Mouse (Mus musculus) forebrain, embryonic 16.5 days (tissue): ENCODE results near the gene Abr. TPM values are rescaled to one million over a fixed set of nuclear protein-coding genes. Genes with fewer than 3 reads are reported as not detected.

ENCODE experiments used
- ATAC-seq: fragments of 200-750 bp; cut with Nextera tagmentation; 2 replicates; pipeline ENCODE4 v1.8.0; 2017; ENCODE audit warnings: mild to moderate bottlenecking, moderate library complexity
- H3K27ac ChIP-seq: fragments of 300-500 bp; sonication (generic); 2 replicates; pipeline ENCODE4 v1.5.1; 2014; ENCODE audit warnings: low read length, control low read depth
- H3K27me3 ChIP-seq: fragments of 300-500 bp; sonication (generic); replicated peaks from 2 replicates; pipeline ENCODE4 v1.6.1; 2014; ENCODE audit warnings: low read length; ENCODE audit not compliant: control insufficient read depth, insufficient read depth
- H3K36me3 ChIP-seq: fragments of 300-500 bp; sonication (generic); 2 replicates; pipeline ENCODE4 v1.6.1; 2014; ENCODE audit not compliant: control insufficient read depth, insufficient read depth
- H3K4me1 ChIP-seq: fragments of 300-500 bp; sonication (generic); replicated peaks from 2 replicates; pipeline ENCODE4 v1.6.1; 2014; ENCODE audit warnings: low read length; ENCODE audit not compliant: control insufficient read depth, insufficient read depth
- H3K4me2 ChIP-seq: fragments of 300-500 bp; sonication (generic); 2 replicates; pipeline ENCODE4 v1.6.1; 2014; ENCODE audit warnings: mild to moderate bottlenecking, low read length, control low read depth
- H3K4me3 ChIP-seq: fragments of 300-500 bp; sonication (generic); replicated peaks from 2 replicates; pipeline ENCODE4 v1.5.1; 2014; ENCODE audit warnings: mild to moderate bottlenecking, low read length, control low read depth
- H3K9ac ChIP-seq: fragments of 300-500 bp; sonication (generic); replicated peaks from 2 replicates; pipeline ENCODE4 v1.6.1; 2014; ENCODE audit warnings: low read depth, low read length, control low read depth
- H3K9me3 ChIP-seq: fragments of 300-500 bp; sonication (generic); 2 replicates; pipeline ENCODE4 v1.6.1; 2016; ENCODE audit warnings: low read length; ENCODE audit not compliant: control insufficient read depth
- WGBS: fragments of 180-500 bp; shearing (Covaris S2); extraction: QIAGEN DNeasy Blood & Tissue Kit; methylation state at CpG from one replicate; pipeline ENCODE4 v1.1.7; 2014; 5-methylcytosine and 5-hydroxymethylcytosine counted together
- polyA plus RNA-seq: library from polyadenylated mRNA; unstranded; fragments of >200 nt; fragmentation: Nextera tagmentation; extraction: Ambion mirVana; gene quantifications from 2 replicates; pipeline ENCODE4 v1.2.1, GENCODE M21; 2015

Gene Abr
- polyA plus RNA-seq, 1 experiment from 2014 or later, result 121 TPM

DNA sequence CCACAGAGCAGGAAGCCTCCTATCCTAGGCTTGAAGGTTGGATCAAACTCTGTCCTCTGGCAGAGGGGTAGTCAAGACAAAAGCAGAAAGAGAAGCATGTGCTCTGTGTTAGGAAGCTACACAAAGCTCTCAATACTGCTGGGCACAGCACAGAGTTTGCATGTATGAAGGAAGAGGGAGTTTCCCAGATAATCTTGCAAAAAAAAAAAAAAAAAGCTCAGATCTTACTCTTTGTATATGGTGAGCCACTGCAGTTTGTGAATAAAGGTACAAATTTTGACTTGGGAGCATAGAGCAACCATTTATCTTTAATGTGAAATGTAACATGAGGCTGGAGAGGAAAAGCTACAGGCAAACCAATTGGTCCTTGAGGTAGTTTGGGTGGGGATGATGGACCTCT lies 11.2 kb downstream of the Abr start:
- H3K4me1 ChIP-seq, result peaks cover 13% of the 10 kb centered on the region
- no peak overlapping the region for H3K4me2 ChIP-seq
- no peak for ATAC-seq
- H3K27ac ChIP-seq, result no peak overlapping the region
- no peaks in the 10 kb centered on the region for H3K36me3 ChIP-seq
- H3K4me3 ChIP-seq, result no peak overlapping the region
- H3K9me3 ChIP-seq, result no peaks in the 10 kb centered on the region
- H3K9ac ChIP-seq, result no peak overlapping the region
- no peaks in the 10 kb centered on the region for H3K27me3 ChIP-seq

- 6% methylated on average over 9 of the region's 9 CpGs for WGBS
- no peak overlapping the region for H3K4me2 ChIP-seq
- H3K27ac ChIP-seq, result no peak overlapping the region
- H3K4me3 ChIP-seq, result no peak overlapping the region
- H3K27me3 ChIP-seq, result no peaks in the 10 kb centered on the region
- no peaks in the 10 kb centered on the region for H3K4me1 ChIP-seq
- no peak overlapping the region for H3K9ac ChIP-seq
- H3K9me3 ChIP-seq, result no peaks in the 10 kb centered on the region
- ATAC-seq, result no peak
- no peaks in the 10 kb centered on the region for H3K36me3 ChIP-seq
These were observed 15.6 kb downstream of the Abr start for GRCm38 (mm10) chr11:76606521-76606920.

GRCm38 (mm10) chr11:76599219-76599618 lies 22.9 kb downstream of the Abr start:
- Histone ChIP-seq H3K36me3 (no peaks in the 10 kb centered on the region), H3K9ac (no peak overlapping the region), H3K4me2 (no peak overlapping the region), H3K27ac (no peak overlapping the region), H3K4me3 (no peak overlapping the region), H3K9me3 (no peaks in the 10 kb centered on the region), H3K4me1 (no peaks in the 10 kb centered on the region), H3K27me3 (no peaks in the 10 kb centered on the region)
- 17% methylated on average over 2 of the region's 2 CpGs for WGBS
- no peak for ATAC-seq

GRCm38 (mm10) chr11:76598757-76599156 lies 23.4 kb downstream of the Abr start:
- Histone ChIP-seq H3K36me3 (no peaks in the 10 kb centered on the region), H3K27me3 (no peaks in the 10 kb centered on the region), H3K9me3 (no peaks in the 10 kb centered on the region), H3K27ac (no peak overlapping the region), H3K9ac (no peak overlapping the region), H3K4me1 (no peaks in the 10 kb centered on the region), H3K4me3 (no peak overlapping the region), H3K4me2 (no peak overlapping the region)
- ATAC-seq, result no peak
- 60% methylated on average over 5 of the region's 5 CpGs for WGBS

DNA sequence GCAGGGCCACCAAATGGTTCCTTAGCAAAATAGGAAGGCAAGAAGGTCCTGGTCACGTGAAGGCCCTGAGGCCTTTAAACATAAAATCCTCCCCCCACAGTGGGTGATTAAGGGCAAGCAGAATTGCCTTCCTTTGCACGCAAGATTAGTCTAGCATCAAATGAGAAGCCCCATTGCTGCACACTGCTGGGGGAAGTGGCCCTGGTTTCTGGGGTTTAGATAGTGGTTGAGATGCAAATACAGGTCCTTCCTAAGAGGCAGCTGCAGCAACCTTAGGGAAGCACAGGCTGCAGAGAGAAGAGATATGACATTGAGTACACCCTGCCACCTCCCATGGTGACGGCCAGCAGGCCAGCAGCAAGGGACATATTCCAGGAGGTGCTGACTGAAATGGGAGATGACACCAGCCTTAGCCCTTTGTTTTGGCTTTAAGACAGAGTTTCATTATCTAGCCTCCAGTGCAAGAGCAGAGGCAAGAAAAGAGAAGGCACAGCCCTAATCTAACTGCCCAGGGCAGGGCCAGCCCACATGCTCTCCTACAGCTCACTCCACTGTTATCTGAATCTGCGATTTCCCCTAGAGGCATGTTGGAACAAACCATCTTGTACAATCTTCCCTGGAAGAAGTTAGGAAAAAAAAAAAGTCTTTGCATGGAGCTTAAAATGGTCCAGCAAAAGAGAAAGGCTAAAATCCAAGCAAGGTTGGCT lies 28.3 kb downstream of the Abr start:
- H3K27ac ChIP-seq, result no peak overlapping the region

DNA sequence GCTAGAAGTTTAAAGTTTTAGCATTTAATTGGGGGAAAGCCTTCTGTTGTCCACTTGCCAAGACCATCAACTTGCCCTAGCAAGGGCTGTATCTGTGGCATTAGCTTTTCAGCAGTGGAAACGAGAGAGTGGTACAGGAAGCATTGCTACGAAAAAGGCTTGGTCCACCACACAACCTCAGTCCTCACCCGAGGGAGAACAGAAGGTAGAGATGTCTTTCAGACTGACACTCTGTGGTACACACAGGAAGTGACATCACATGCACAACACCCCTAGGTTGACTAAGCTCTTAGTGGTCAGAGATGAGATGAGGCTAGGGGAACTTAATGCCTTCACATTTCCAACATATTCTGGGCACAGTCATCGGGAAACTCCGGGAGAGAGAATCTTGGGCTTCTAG lies 32.4 kb downstream of the Abr start:
- Histone ChIP-seq H3K9me3 (no peaks in the 10 kb centered on the region), H3K9ac (no peak overlapping the region), H3K36me3 (no peaks in the 10 kb centered on the region), H3K27ac (no peak overlapping the region), H3K27me3 (no peaks in the 10 kb centered on the region), H3K4me2 (no peak overlapping the region), H3K4me3 (no peak overlapping the region), H3K4me1 (no peaks in the 10 kb centered on the region)
- WGBS, result 90% methylated on average over 5 of the region's 5 CpGs
- no peak for ATAC-seq

More for the DNA sequence above, 28.3 kb downstream of the Abr start:
- H3K9me3 ChIP-seq, result no peaks in the 10 kb centered on the region
- WGBS, result 70% methylated on average over 4 of the region's 4 CpGs
- H3K4me2 ChIP-seq, result no peak overlapping the region
- no peak overlapping the region for H3K9ac ChIP-seq
- ATAC-seq, result no peak
- H3K4me3 ChIP-seq, result no peak overlapping the region
- H3K36me3 ChIP-seq, result no peaks in the 10 kb centered on the region
- H3K4me1 ChIP-seq, result no peaks in the 10 kb centered on the region
- H3K27me3 ChIP-seq, result no peaks in the 10 kb centered on the region

DNA sequence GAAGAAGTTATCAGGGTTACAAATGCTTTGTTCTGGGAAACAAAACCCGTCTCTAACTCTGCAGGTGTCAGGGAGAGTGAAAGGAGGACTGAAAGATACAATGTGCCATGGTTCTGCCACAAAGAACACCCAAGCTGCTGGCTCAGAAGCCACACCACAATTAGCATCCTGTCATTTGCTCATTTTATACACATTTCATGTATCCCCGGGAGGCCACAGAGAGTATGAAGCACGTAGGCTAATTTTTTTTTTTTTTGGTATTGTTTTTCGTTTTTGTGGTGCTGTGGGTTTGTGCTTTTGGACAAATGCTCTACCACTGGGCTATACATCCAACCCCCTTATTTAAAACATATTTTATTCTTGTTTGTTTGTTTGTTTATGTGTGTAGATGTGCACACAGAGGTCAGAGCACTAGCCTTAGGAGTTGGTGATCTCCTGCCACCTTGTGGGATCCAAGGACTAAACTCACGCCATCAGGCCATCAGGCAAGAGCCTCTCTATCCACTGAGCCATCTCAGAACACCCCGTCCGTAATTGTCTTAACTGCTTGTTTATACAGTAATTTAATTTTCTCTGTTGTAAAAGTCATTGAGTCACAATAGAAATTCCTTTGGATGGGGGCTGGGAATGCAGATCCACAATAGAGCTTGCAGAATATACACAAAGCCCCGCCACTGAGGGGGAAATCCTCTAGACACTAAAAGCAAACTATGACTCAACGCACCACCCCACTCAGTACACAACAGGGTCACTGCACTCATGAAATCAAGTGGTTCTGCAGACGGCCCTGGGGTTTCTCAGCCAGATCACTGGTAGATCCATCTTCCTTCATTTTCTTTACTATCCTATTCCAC lies 33.3 kb downstream of the Abr start:
- no peak for ATAC-seq
- Histone ChIP-seq H3K4me1 (no peaks in the 10 kb centered on the region), H3K9ac (no peak overlapping the region), H3K4me3 (no peak overlapping the region), H3K27ac (no peak overlapping the region), H3K36me3 (no peaks in the 10 kb centered on the region), H3K27me3 (no peaks in the 10 kb centered on the region), H3K4me2 (no peak overlapping the region), H3K9me3 (no peaks in the 10 kb centered on the region)
- 63% methylated on average over 10 of the region's 10 CpGs for WGBS

DNA sequence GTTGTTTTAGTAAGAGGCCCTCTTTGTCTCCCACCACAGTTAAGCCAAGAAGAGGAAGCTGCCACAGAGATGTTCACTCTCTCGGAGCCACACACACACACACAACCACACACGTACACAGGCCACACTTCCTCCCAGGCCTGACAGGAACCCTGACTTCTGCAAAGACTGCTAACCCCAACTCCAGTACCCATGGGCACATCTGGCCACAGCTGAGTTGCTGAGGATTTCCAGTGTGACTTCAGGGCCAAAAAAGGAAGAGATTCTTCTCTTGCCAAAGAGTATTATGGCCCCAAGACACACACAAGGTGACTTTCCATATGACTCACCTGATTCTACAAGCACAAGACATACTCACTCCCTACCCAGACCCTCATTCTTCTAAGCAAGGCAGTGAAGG lies 34.1 kb downstream of the Abr start:
- no peaks in the 10 kb centered on the region for H3K4me1 ChIP-seq
- no peak overlapping the region for H3K4me3 ChIP-seq
- no peak for ATAC-seq
- 80% methylated on average over 2 of the region's 2 CpGs for WGBS
- H3K4me2 ChIP-seq, result no peak overlapping the region
- H3K27me3 ChIP-seq, result no peaks in the 10 kb centered on the region
- H3K36me3 ChIP-seq, result no peaks in the 10 kb centered on the region
- H3K27ac ChIP-seq, result no peak overlapping the region
- H3K9ac ChIP-seq, result no peak overlapping the region
- no peaks in the 10 kb centered on the region for H3K9me3 ChIP-seq

- H3K36me3 ChIP-seq, result no peaks in the 10 kb centered on the region
- H3K9ac ChIP-seq, result no peak overlapping the region
- WGBS, result 79% methylated on average over 1 of the region's 1 CpGs
- no peaks in the 10 kb centered on the region for H3K27me3 ChIP-seq
- H3K4me3 ChIP-seq, result no peak overlapping the region
- no peak overlapping the region for H3K27ac ChIP-seq
- no peak for ATAC-seq
- no peaks in the 10 kb centered on the region for H3K4me1 ChIP-seq
- H3K4me2 ChIP-seq, result no peak overlapping the region
- H3K9me3 ChIP-seq, result no peaks in the 10 kb centered on the region
These were observed 34.8 kb downstream of the Abr start for GRCm38 (mm10) chr11:76587333-76587732.
